28 mouse cellular contexts compared by ENCODE assay signal in genomic region chr10:59848079-59848877, GRCm38 (mm10). TPM values are rescaled to one million over a fixed set of nuclear protein-coding genes. Genes with fewer than 3 reads are reported as not detected.
DNase-seq lines count a peak whose midpoint lies in the region; ATAC-seq and TF ChIP-seq lines count a peak whose summit lies in the region.
"Had no signal": no experiment of that assay in that cellular context is flagged by ENCODE, and none has a peak within 500 bp of the region (broad histone marks: within the 10 kb centered on the region; RNA-seq: fewer than 3 reads in every experiment).

No protein-coding gene starts in this region.

- H3K4me3 ChIP-seq in heart, embryonic 10.5 days, result no peak overlapping the region
- no peak overlapping the region for H3K4me3 ChIP-seq in liver, embryonic 15.5 days (replicated peaks)
- H3K4me3 ChIP-seq in limb, embryonic 11.5 days (ENCODE audit: low read depth, low read length), result no peak overlapping the region
- H3K4me3 ChIP-seq in olfactory bulb, adult 2 months (ENCODE audit: insufficient read depth, low read depth, low read length), result no peak overlapping the region
- H3K4me3 ChIP-seq: forebrain, embryonic 13.5 days; hindbrain, embryonic 13.5 days; limb, embryonic 12.5 days; liver, embryonic 13.5 days; midbrain, embryonic 12.5 days; neural tube, embryonic 15.5 days had no signal

- no peak overlapping the region for H3K4me2 ChIP-seq in liver, embryonic 15.5 days
- H3K4me2 ChIP-seq in limb, embryonic 11.5 days (ENCODE audit: low read depth, severe bottlenecking), result no peak overlapping the region
- H3K4me2 ChIP-seq: forebrain, embryonic 13.5 days; heart, embryonic 11.5 days; hindbrain, embryonic 13.5 days; limb, embryonic 12.5 days; liver, embryonic 13.5 days; midbrain, embryonic 12.5 days; neural tube, embryonic 15.5 days had no signal

- WGBS in heart, embryonic 10.5 days, result 75% methylated on average over 11 of the region's 11 CpGs
- WGBS in liver, embryonic 15.5 days (ENCODE audit: insufficient replicate concordance), result 64% methylated on average over 11 of the region's 11 CpGs
- 78% methylated on average over 11 of the region's 11 CpGs for WGBS in limb, embryonic 11.5 days
- 85% methylated on average over 11 of the region's 11 CpGs for WGBS in olfactory bulb, adult 2 months

- intact Hi-C loops in heart, postnatal 10 days (cut with DNase I), result no loop called here
- intact Hi-C loops in left cerebral cortex, postnatal 4 days (cut with DNase I), result no loop called here

- H3K9me3 ChIP-seq in heart, embryonic 10.5 days, result no peaks in the 10 kb centered on the region
- no peaks in the 10 kb centered on the region for H3K9me3 ChIP-seq in liver, embryonic 15.5 days (replicated peaks)
- H3K9me3 ChIP-seq in limb, embryonic 11.5 days (ENCODE audit: control insufficient read depth, low read length), result no peaks in the 10 kb centered on the region
- H3K9me3 ChIP-seq: forebrain, embryonic 13.5 days; G1E; hindbrain, embryonic 13.5 days; limb, embryonic 12.5 days; liver, embryonic 13.5 days; midbrain, embryonic 12.5 days; neural tube, embryonic 15.5 days had no signal

- no peak; the same call in 1 of the 2 replicates for ATAC-seq in liver, embryonic 15.5 days (ENCODE audit: insufficient read depth)
- no peak for ATAC-seq in limb, embryonic 11.5 days (ENCODE audit: insufficient number of reproducible peaks, low FRiP score, low TSS enrichment, low read depth)
- ATAC-seq: forebrain, embryonic 13.5 days had no signal

- no peak for TF ChIP-seq POLR2A in olfactory bulb, adult 2 months (IDR thresholded peaks at IDR 0.05; ENCODE audit: insufficient read depth, low read depth, low read length)

- H3K27me3 ChIP-seq in heart, embryonic 10.5 days (ENCODE audit: insufficient read depth, poor library complexity, severe bottlenecking), result no peaks in the 10 kb centered on the region
- no peaks in the 10 kb centered on the region for H3K27me3 ChIP-seq in liver, embryonic 15.5 days
- H3K27me3 ChIP-seq in limb, embryonic 11.5 days (ENCODE audit: control insufficient read depth, insufficient read depth, low read length), result no peaks in the 10 kb centered on the region
- H3K27me3 ChIP-seq: forebrain, embryonic 13.5 days; hindbrain, embryonic 13.5 days; limb, embryonic 12.5 days; liver, embryonic 13.5 days; midbrain, embryonic 12.5 days; neural tube, embryonic 15.5 days had no signal

- no peak overlapping the region for H3K9ac ChIP-seq in liver, embryonic 15.5 days
- peak overlapping the region; percentile 7; the same call in 1 of the 2 replicates for H3K9ac ChIP-seq in limb, embryonic 11.5 days (ENCODE audit: low read length)
- H3K9ac ChIP-seq: forebrain, embryonic 13.5 days; hindbrain, embryonic 13.5 days; limb, embryonic 12.5 days; liver, embryonic 13.5 days; midbrain, embryonic 12.5 days; neural tube, embryonic 15.5 days had no signal

- H3K4me1 ChIP-seq in heart, embryonic 10.5 days, result peaks cover 16% of the 10 kb centered on the region
- no peaks in the 10 kb centered on the region for H3K4me1 ChIP-seq in liver, embryonic 15.5 days (replicated peaks)
- H3K4me1 ChIP-seq in limb, embryonic 11.5 days (ENCODE audit: control insufficient read depth, insufficient read depth, low read length), result peaks cover 8% of the 10 kb centered on the region; the same call in 1 of the 2 replicates
- peaks cover 24% of the 10 kb centered on the region for H3K4me1 ChIP-seq in olfactory bulb, adult 2 months (ENCODE audit: control insufficient read depth, insufficient read depth, low read length)
- H3K4me1 ChIP-seq: forebrain, embryonic 13.5 days; liver, embryonic 13.5 days; midbrain, embryonic 12.5 days had no signal

- 0 out of 2 replicates have a peak overlapping the region, but pooled peaks have one; percentile 22 for H3K27ac ChIP-seq in heart, embryonic 10.5 days
- H3K27ac ChIP-seq in liver, embryonic 15.5 days (replicated peaks), result 0 out of 2 replicates have a peak overlapping the region, but pooled peaks have one; percentile 14
- no peak overlapping the region for H3K27ac ChIP-seq in limb, embryonic 11.5 days (replicated peaks; ENCODE audit: low read depth, low read length)
- peak overlapping the region; percentile 62 for H3K27ac ChIP-seq in olfactory bulb, adult 2 months (ENCODE audit: insufficient read depth, low read depth, low read length)
- H3K27ac ChIP-seq: forebrain, embryonic 13.5 days; hindbrain, embryonic 13.5 days; liver, embryonic 13.5 days; midbrain, embryonic 12.5 days; neural tube, embryonic 15.5 days had no signal

- no peak for TF ChIP-seq CTCF in olfactory bulb, adult 2 months (IDR thresholded peaks at IDR 0.05; ENCODE audit: insufficient read depth, low read depth, low read length)

- no peaks in the 10 kb centered on the region for H3K36me3 ChIP-seq in heart, embryonic 10.5 days
- no peaks in the 10 kb centered on the region for H3K36me3 ChIP-seq in liver, embryonic 15.5 days (replicated peaks)
- H3K36me3 ChIP-seq in limb, embryonic 11.5 days (ENCODE audit: control insufficient read depth, insufficient read depth, low read length), result no peaks in the 10 kb centered on the region
- H3K36me3 ChIP-seq: hindbrain, embryonic 13.5 days; liver, embryonic 13.5 days; midbrain, embryonic 12.5 days; neural tube, embryonic 15.5 days had no signal

- no peak for DNase-seq in heart, embryonic 10.5 days (ENCODE audit: low spot score)
- DNase-seq in heart, postnatal 10 days, result no peak
- no peak for DNase-seq in liver
- DNase-seq in limb, embryonic 11.5 days (ENCODE audit: low spot score), result no peak
- DNase-seq in gastrocnemius, postnatal 10 days, result no peak
- DNase-seq in left cerebral cortex, postnatal 4 days, result no peak
- DNase-seq: adrenal gland, postnatal 10 days; cerebellum, adult 11 months; cerebellum, adult 9-11 months; gastrocnemius, postnatal 14 days; heart, adult 11 months; heart, postnatal 4 days; kidney, postnatal 14 days; layer of hippocampus, postnatal 36 days; liver, embryonic 13.5 days; lung, adult 2 months; lung, postnatal 10 days; spleen, adult 18-20 months; thymus, postnatal 14 days had no signal

RNA-seq across cellular contexts. Expression of gene Dnajb12, which starts 31.1 kb away (rescaled TPM):
- polyA plus RNA-seq in heart, embryonic 10.5 days (2016; fragmentation: Nextera tagmentation; extraction: Ambion mirVana), result 28.8 and 32.0 TPM in 2 replicates
- total RNA-seq in heart, postnatal 10 days (2021), result 10 to 100 TPM; 35.2 to 41.9 TPM
- polyA plus RNA-seq in liver, embryonic 15.5 days (2015; fragmentation: Nextera tagmentation; extraction: Ambion mirVana), result 14.3 and 15.0 TPM in 2 replicates
- 22.5 and 23.8 TPM in 2 replicates for polyA plus RNA-seq in limb, embryonic 11.5 days (2014; fragmentation: Nextera tagmentation; extraction: Ambion mirVana)
- not detected in 2 replicates for polyA plus RNA-seq in olfactory bulb, adult 2 months (2012; ENCODE audit: insufficient read depth, insufficient read length, low replicate concordance, missing spikeins)
- total RNA-seq in gastrocnemius, postnatal 10 days (2021), result 10 to 100 TPM; 44.0 to 44.9 TPM
- total RNA-seq in left cerebral cortex, postnatal 4 days (2021), result 10 to 100 TPM; 32.1 to 37.7 TPM
